Mouse (Mus musculus): ENCODE data around the gene Scfd2. TPM values are rescaled to one million over a fixed set of nuclear protein-coding genes. Genes with fewer than 3 reads are reported as not detected.

The Scfd2 gene
- polyA plus RNA-seq, 1 experiment: 3.1 TPM

- H3K4me3 ChIP-seq (replicated peaks; ENCODE audit: control insufficient read depth, low read depth, low read length): peak overlapping the region; percentile 90
- 5% methylated on average over 16 of the region's 16 CpGs for WGBS
- H3K4me1 ChIP-seq (ENCODE audit: control insufficient read depth, insufficient read depth, low read length): peaks cover 5% of the 10 kb centered on the region; the same call in 1 of the 2 replicates
- TF ChIP-seq POLR2A (IDR thresholded peaks at IDR 0.05; ENCODE audit: borderline replicate concordance, control insufficient read depth, low read depth, low read length) (no peak), CTCF (IDR thresholded peaks at IDR 0.05; ENCODE audit: control insufficient read depth, insufficient read depth, low read length) (no peak)
- no peak overlapping the region for H3K27ac ChIP-seq (ENCODE audit: control insufficient read depth, insufficient read depth, low read depth, low read length, poor library complexity)
These were observed 774 bp downstream of the Scfd2 start for GRCm38 (mm10) chr5:74530785-74531184.

GRCm38 (mm10) chr5:74527025-74527424, 4.5 kb downstream of the Scfd2 start:
- Histone ChIP-seq H3K4me3 (replicated peaks; ENCODE audit: control insufficient read depth, low read depth, low read length) (no peak overlapping the region), H3K27ac (ENCODE audit: control insufficient read depth, insufficient read depth, low read depth, low read length, poor library complexity) (no peak overlapping the region), H3K4me1 (ENCODE audit: control insufficient read depth, insufficient read depth, low read length) (peaks cover 4% of the 10 kb centered on the region; the same call in 1 of the 2 replicates)
- 38% methylated on average over 5 of the region's 5 CpGs for WGBS
- TF ChIP-seq CTCF (IDR thresholded peaks at IDR 0.05; ENCODE audit: control insufficient read depth, insufficient read depth, low read length) (no peak), POLR2A (IDR thresholded peaks at IDR 0.05; ENCODE audit: borderline replicate concordance, control insufficient read depth, low read depth, low read length) (no peak)

- H3K4me3 ChIP-seq (replicated peaks; ENCODE audit: control insufficient read depth, low read depth, low read length): no peak overlapping the region
- TF ChIP-seq POLR2A (IDR thresholded peaks at IDR 0.05; ENCODE audit: borderline replicate concordance, control insufficient read depth, low read depth, low read length) (no peak), CTCF (IDR thresholded peaks at IDR 0.05; ENCODE audit: control insufficient read depth, insufficient read depth, low read length) (no peak)
- no peaks in the 10 kb centered on the region for H3K4me1 ChIP-seq (ENCODE audit: control insufficient read depth, insufficient read depth, low read length)
- H3K27ac ChIP-seq (ENCODE audit: control insufficient read depth, insufficient read depth, low read depth, low read length, poor library complexity): no peak overlapping the region
These were observed 19.9 kb downstream of the Scfd2 start for GRCm38 (mm10) chr5:74511686-74512085.

GRCm38 (mm10) chr5:74492705-74493104, 38.9 kb downstream of the Scfd2 start:
- H3K27ac ChIP-seq (ENCODE audit: control insufficient read depth, insufficient read depth, low read depth, low read length, poor library complexity): no peak overlapping the region
- no peak overlapping the region for H3K4me3 ChIP-seq (replicated peaks; ENCODE audit: control insufficient read depth, low read depth, low read length)
- no peaks in the 10 kb centered on the region for H3K4me1 ChIP-seq (ENCODE audit: control insufficient read depth, insufficient read depth, low read length)
- TF ChIP-seq POLR2A (IDR thresholded peaks at IDR 0.05; ENCODE audit: borderline replicate concordance, control insufficient read depth, low read depth, low read length) (no peak), CTCF (IDR thresholded peaks at IDR 0.05; ENCODE audit: control insufficient read depth, insufficient read depth, low read length) (no peak)
- 74% methylated on average over 3 of the region's 3 CpGs for WGBS

- no peak for TF ChIP-seq POLR2A (IDR thresholded peaks at IDR 0.05; ENCODE audit: borderline replicate concordance, control insufficient read depth, low read depth, low read length)
- no peak for TF ChIP-seq CTCF (IDR thresholded peaks at IDR 0.05; ENCODE audit: control insufficient read depth, insufficient read depth, low read length)
- Histone ChIP-seq H3K4me3 (replicated peaks; ENCODE audit: control insufficient read depth, low read depth, low read length) (no peak overlapping the region), H3K4me1 (ENCODE audit: control insufficient read depth, insufficient read depth, low read length) (no peaks in the 10 kb centered on the region), H3K27ac (ENCODE audit: control insufficient read depth, insufficient read depth, low read depth, low read length, poor library complexity) (no peak overlapping the region)
- WGBS: 84% methylated on average over 4 of the region's 4 CpGs
These were observed 46.9 kb downstream of the Scfd2 start for GRCm38 (mm10) chr5:74484646-74485045.

- no peaks in the 10 kb centered on the region for H3K4me1 ChIP-seq (ENCODE audit: control insufficient read depth, insufficient read depth, low read length)
- no peak for TF ChIP-seq POLR2A (IDR thresholded peaks at IDR 0.05; ENCODE audit: borderline replicate concordance, control insufficient read depth, low read depth, low read length)
- TF ChIP-seq CTCF (IDR thresholded peaks at IDR 0.05; ENCODE audit: control insufficient read depth, insufficient read depth, low read length): no peak
- no peak overlapping the region for H3K27ac ChIP-seq (ENCODE audit: control insufficient read depth, insufficient read depth, low read depth, low read length, poor library complexity)
These were observed 48.9 kb downstream of the Scfd2 start for GRCm38 (mm10) chr5:74482633-74483032.

GRCm38 (mm10) chr5:74482034-74482433, 49.5 kb downstream of the Scfd2 start:
- no peaks in the 10 kb centered on the region for H3K4me1 ChIP-seq (ENCODE audit: control insufficient read depth, insufficient read depth, low read length)
- no peak for TF ChIP-seq POLR2A (IDR thresholded peaks at IDR 0.05; ENCODE audit: borderline replicate concordance, control insufficient read depth, low read depth, low read length)
- 83% methylated on average over 3 of the region's 3 CpGs for WGBS
- H3K27ac ChIP-seq (ENCODE audit: control insufficient read depth, insufficient read depth, low read depth, low read length, poor library complexity): no peak overlapping the region
- H3K4me3 ChIP-seq (replicated peaks; ENCODE audit: control insufficient read depth, low read depth, low read length): no peak overlapping the region

More at GRCm38 (mm10) chr5:74482633-74483032, 48.9 kb downstream of the Scfd2 start:
- WGBS: 85% methylated on average over 6 of the region's 6 CpGs
- no peak overlapping the region for H3K4me3 ChIP-seq (replicated peaks; ENCODE audit: control insufficient read depth, low read depth, low read length)

- no peaks in the 10 kb centered on the region for H3K4me1 ChIP-seq (ENCODE audit: control insufficient read depth, insufficient read depth, low read length)
- H3K27ac ChIP-seq (ENCODE audit: control insufficient read depth, insufficient read depth, low read depth, low read length, poor library complexity): no peak overlapping the region
- 85% methylated on average over 4 of the region's 4 CpGs for WGBS
- no peak overlapping the region for H3K4me3 ChIP-seq (replicated peaks; ENCODE audit: control insufficient read depth, low read depth, low read length)
- TF ChIP-seq CTCF (IDR thresholded peaks at IDR 0.05; ENCODE audit: control insufficient read depth, insufficient read depth, low read length) (no peak), POLR2A (IDR thresholded peaks at IDR 0.05; ENCODE audit: borderline replicate concordance, control insufficient read depth, low read depth, low read length) (no peak)
These were observed 51.1 kb downstream of the Scfd2 start for GRCm38 (mm10) chr5:74480409-74480808.

GRCm38 (mm10) chr5:74479947-74480346, 51.6 kb downstream of the Scfd2 start:
- 61% methylated on average over 4 of the region's 4 CpGs for WGBS
- no peak overlapping the region for H3K27ac ChIP-seq (ENCODE audit: control insufficient read depth, insufficient read depth, low read depth, low read length, poor library complexity)
- H3K4me1 ChIP-seq (ENCODE audit: control insufficient read depth, insufficient read depth, low read length): no peaks in the 10 kb centered on the region
- TF ChIP-seq POLR2A (IDR thresholded peaks at IDR 0.05; ENCODE audit: borderline replicate concordance, control insufficient read depth, low read depth, low read length) (no peak), CTCF (IDR thresholded peaks at IDR 0.05; ENCODE audit: control insufficient read depth, insufficient read depth, low read length) (no peak)
- no peak overlapping the region for H3K4me3 ChIP-seq (replicated peaks; ENCODE audit: control insufficient read depth, low read depth, low read length)

All from bone marrow, adult 2 months (tissue).